Mouse (Mus musculus) embryonic facial prominence, embryonic 13.5 days (tissue): Measurements from ENCODE around the gene Ilf2. TPM values are rescaled to one million over a fixed set of nuclear protein-coding genes. Genes with fewer than 3 reads are reported as not detected.

ENCODE experiments used
- ATAC-seq: fragments of 200-750 bp; cut with Nextera tagmentation; 2 replicates; pipeline ENCODE4 v1.8.0; 2017; ENCODE audit warnings: low read depth; ENCODE audit not compliant: insufficient number of reproducible peaks, insufficient read depth, low FRiP score, low TSS enrichment
- H3K27ac ChIP-seq: fragments of 300-500 bp; sonication (generic); 2 replicates; pipeline ENCODE4 v1.5.1; 2015; ENCODE audit warnings: moderate library complexity, mild to moderate bottlenecking, inconsistent platforms
- H3K27me3 ChIP-seq: fragments of 300-500 bp; sonication (generic); 2 replicates; pipeline ENCODE4 v1.6.1; 2015; ENCODE audit warnings: mild to moderate bottlenecking, inconsistent platforms
- H3K36me3 ChIP-seq: fragments of 300-500 bp; sonication (generic); 2 replicates; pipeline ENCODE4 v1.6.1; 2015; ENCODE audit warnings: mild to moderate bottlenecking, inconsistent platforms
- H3K4me1 ChIP-seq: fragments of 300-500 bp; sonication (generic); 2 replicates; pipeline ENCODE4 v1.6.1; 2015; ENCODE audit warnings: inconsistent platforms
- H3K4me2 ChIP-seq: fragments of 300-500 bp; sonication (generic); 2 replicates; pipeline ENCODE4 v1.6.1; 2015; ENCODE audit warnings: moderate library complexity, mild to moderate bottlenecking, inconsistent platforms
- H3K4me3 ChIP-seq: fragments of 300-500 bp; sonication (generic); 2 replicates; pipeline ENCODE4 v1.5.1; 2015; ENCODE audit warnings: mild to moderate bottlenecking, inconsistent platforms
- H3K9ac ChIP-seq: fragments of 300-500 bp; sonication (generic); 2 replicates; pipeline ENCODE4 v1.6.1; 2015; ENCODE audit warnings: mild to moderate bottlenecking, inconsistent platforms
- H3K9me3 ChIP-seq: fragments of 300-500 bp; sonication (generic); 2 replicates; pipeline ENCODE4 v1.6.1; 2016; ENCODE audit warnings: inconsistent platforms
- WGBS: fragments of 180-500 bp; shearing (Covaris S2); methylation state at CpG from one replicate; pipeline ENCODE4 v1.1.7; 2015; ENCODE audit warnings: mixed read lengths; 5-methylcytosine and 5-hydroxymethylcytosine counted together
- polyA plus RNA-seq: library from polyadenylated mRNA; unstranded; fragments of >200 nt; fragmentation: Nextera tagmentation; extraction: Ambion mirVana; gene quantifications from 2 replicates; pipeline ENCODE4 v1.2.1, GENCODE M21; 2015

Gene Ilf2
- polyA plus RNA-seq, 1 experiment from 2014 or later, result 286 TPM

DNA sequence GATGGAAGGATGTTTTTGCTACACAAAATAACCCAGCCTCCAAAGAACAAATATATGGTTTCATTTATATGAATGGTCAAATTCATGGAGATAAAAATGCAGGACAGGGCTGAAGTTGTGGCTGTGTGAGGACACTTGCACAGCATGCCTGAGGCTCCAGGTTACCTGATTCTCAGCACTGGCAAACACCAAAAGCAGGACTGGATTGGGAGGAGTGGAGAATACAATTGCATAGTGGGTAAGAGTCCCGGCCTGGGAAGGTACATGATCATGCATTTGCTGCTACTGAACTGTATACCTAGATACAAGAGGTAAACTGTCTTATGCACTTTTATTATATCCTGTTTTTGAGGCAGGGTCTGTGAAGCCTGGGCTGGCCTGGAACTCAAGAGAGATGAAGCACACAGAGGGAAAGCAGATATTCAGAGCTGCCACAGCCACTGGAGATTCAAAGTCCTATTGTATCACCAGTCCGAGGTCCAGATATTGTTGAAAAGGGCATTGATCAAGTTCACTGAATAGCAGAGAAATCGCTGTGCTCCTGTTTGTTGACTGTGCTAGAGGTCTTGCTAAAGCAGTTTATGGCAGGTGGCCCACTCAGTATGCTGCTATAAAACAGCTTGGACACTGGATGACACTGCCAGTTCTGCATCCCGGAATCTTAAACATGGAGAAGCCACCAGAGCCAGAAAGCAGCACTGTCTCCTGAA, 18.1 kb downstream of the Ilf2 start:
- Histone ChIP-seq H3K27me3 (no peaks in the 10 kb centered on the region), H3K27ac (0 out of 2 replicates have a peak overlapping the region, but pooled peaks have one; percentile 0), H3K4me3 (no peak overlapping the region), H3K4me2 (no peak overlapping the region), H3K36me3 (peaks cover 43% of the 10 kb centered on the region), H3K9ac (no peak overlapping the region), H3K9me3 (no peaks in the 10 kb centered on the region), H3K4me1 (peaks cover 10% of the 10 kb centered on the region)
- WGBS, result 67% methylated on average over 4 of the region's 4 CpGs
- ATAC-seq, result no peak

- H3K27ac ChIP-seq, result no peak overlapping the region
- WGBS, result 94% methylated on average over 7 of the region's 7 CpGs
- H3K36me3 ChIP-seq, result peaks cover 52% of the 10 kb centered on the region
- H3K4me2 ChIP-seq, result no peak overlapping the region
- no peaks in the 10 kb centered on the region for H3K4me1 ChIP-seq
- H3K27me3 ChIP-seq, result no peaks in the 10 kb centered on the region
- no peak for ATAC-seq
- H3K9ac ChIP-seq, result no peak overlapping the region
- H3K4me3 ChIP-seq, result no peak overlapping the region
- H3K9me3 ChIP-seq, result no peaks in the 10 kb centered on the region
These were observed 20.1 kb downstream of the Ilf2 start for GRCm38 (mm10) chr3:90495850-90496525.

GRCm38 (mm10) chr3:90497597-90497996, 21.7 kb downstream of the Ilf2 start:
- Histone ChIP-seq H3K9me3 (no peaks in the 10 kb centered on the region), H3K4me3 (no peak overlapping the region)
- no peak; the same call in 1 of the 2 replicates for ATAC-seq

DNA sequence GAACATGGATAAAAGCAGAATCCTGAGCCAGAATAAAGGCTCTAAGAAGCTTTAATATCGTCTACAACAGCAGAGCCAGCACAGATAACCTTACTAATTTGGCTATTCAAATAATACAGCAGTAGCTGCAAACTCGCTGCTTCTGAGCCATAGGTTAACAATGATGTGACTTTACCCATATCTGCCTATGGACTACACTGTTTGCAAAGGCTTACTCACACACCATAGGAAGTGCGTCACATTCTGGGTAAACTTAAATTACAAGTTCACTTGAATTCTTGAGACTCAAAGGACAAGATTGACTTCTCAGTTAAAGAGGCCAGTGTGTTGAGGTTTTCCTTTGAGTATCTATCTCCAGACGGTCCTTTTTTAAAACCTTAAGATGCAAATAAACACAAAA, 27.5 kb downstream of the Ilf2 start:
- WGBS, result 85% methylated on average over 4 of the region's 4 CpGs
- H3K9me3 ChIP-seq, result no peaks in the 10 kb centered on the region
- no peak overlapping the region for H3K4me2 ChIP-seq
- peaks cover 85% of the 10 kb centered on the region for H3K36me3 ChIP-seq
- no peak overlapping the region for H3K4me3 ChIP-seq
- H3K4me1 ChIP-seq, result peaks cover 13% of the 10 kb centered on the region
- H3K27ac ChIP-seq, result no peak overlapping the region
- ATAC-seq, result no peak
- no peak overlapping the region for H3K9ac ChIP-seq
- no peaks in the 10 kb centered on the region for H3K27me3 ChIP-seq

More at GRCm38 (mm10) chr3:90497597-90497996, 21.7 kb downstream of the Ilf2 start:
- Histone ChIP-seq H3K9ac (no peak overlapping the region), H3K36me3 (peaks cover 68% of the 10 kb centered on the region), H3K27me3 (no peaks in the 10 kb centered on the region), H3K27ac (no peak overlapping the region), H3K4me1 (no peaks in the 10 kb centered on the region), H3K4me2 (no peak overlapping the region)

- no peak overlapping the region for H3K4me2 ChIP-seq
- no peaks in the 10 kb centered on the region for H3K27me3 ChIP-seq
- H3K4me3 ChIP-seq, result no peak overlapping the region
- H3K36me3 ChIP-seq, result peaks cover 68% of the 10 kb centered on the region
- H3K4me1 ChIP-seq, result peaks cover 16% of the 10 kb centered on the region
- H3K9me3 ChIP-seq, result no peaks in the 10 kb centered on the region
- 93% methylated on average over 5 of the region's 5 CpGs for whole genome bisulfite sequencing
- no peak overlapping the region for H3K9ac ChIP-seq
- no peak overlapping the region for H3K27ac ChIP-seq
- ATAC-seq, result no peak
These were observed 29.3 kb downstream of the Ilf2 start for GRCm38 (mm10) chr3:90505216-90505615.

DNA sequence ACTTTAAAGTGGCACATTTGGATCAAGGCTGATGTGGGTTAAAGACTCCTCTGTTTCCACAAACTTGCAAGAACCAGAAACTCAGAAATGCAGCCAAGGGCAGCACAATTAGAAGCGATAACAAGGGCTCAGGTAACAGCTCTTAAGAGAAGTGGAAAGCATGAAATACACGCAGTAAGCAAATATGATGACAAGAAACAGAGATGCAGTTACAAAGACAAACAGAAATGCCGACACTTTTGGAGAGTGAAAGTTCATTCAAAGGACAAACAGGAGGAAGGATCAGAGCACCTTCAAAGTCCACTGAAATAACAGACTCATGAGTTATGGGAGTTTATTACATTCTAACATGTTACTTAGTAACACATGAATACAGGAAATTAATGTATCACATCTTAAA, 30.4 kb downstream of the Ilf2 start:
- 85% methylated on average over 3 of the region's 3 CpGs for WGBS
- ATAC-seq, result no peak
- no peak overlapping the region for H3K27ac ChIP-seq
- H3K27me3 ChIP-seq, result 0 out of 2 replicates have a peak, but pooled peaks cover 5% of the 10 kb centered on the region
- peaks cover 61% of the 10 kb centered on the region for H3K36me3 ChIP-seq
- H3K4me3 ChIP-seq, result no peak overlapping the region
- no peak overlapping the region for H3K4me2 ChIP-seq
- H3K4me1 ChIP-seq, result peaks cover 16% of the 10 kb centered on the region
- H3K9ac ChIP-seq, result no peak overlapping the region
- no peaks in the 10 kb centered on the region for H3K9me3 ChIP-seq

- no peak for ATAC-seq
- Histone ChIP-seq H3K4me3 (peak overlapping the region; percentile 95), H3K9ac (peak overlapping the region; percentile 99), H3K27ac (peak overlapping the region; percentile 93), H3K36me3 (peaks cover 40% of the 10 kb centered on the region), H3K4me2 (peak overlapping the region; percentile 77), H3K4me1 (peaks cover 17% of the 10 kb centered on the region), H3K9me3 (no peaks in the 10 kb centered on the region), H3K27me3 (peaks cover 16% of the 10 kb centered on the region; the same call in 1 of the 2 replicates)
- 3% methylated on average over 20 of the region's 20 CpGs for WGBS
These were observed 32.5 kb downstream of the Ilf2 start for GRCm38 (mm10) chr3:90508287-90508949.

GRCm38 (mm10) chr3:90508950-90509746, 33.2 kb downstream of the Ilf2 start, which contains the start of gene Chtop:
Gene Chtop (minus strand): TSS chr3:90509498.
- H3K27ac ChIP-seq, result peak within 1 kb of the TSS; percentile 93
- no peaks in the 10 kb centered on the region for H3K9me3 ChIP-seq
- peaks cover 21% of the 10 kb centered on the region; the same call in 1 of the 2 replicates for H3K27me3 ChIP-seq
- H3K4me3 ChIP-seq, result peak within 1 kb of the TSS; percentile 95
- peaks cover 23% of the 10 kb centered on the region for H3K4me1 ChIP-seq
- under 1% methylated on average over 65 of the region's 66 CpGs for WGBS
- peak; percentile 84 for ATAC-seq
- H3K4me2 ChIP-seq, result peak within 1 kb of the TSS; percentile 77
- peaks cover 35% of the 10 kb centered on the region for H3K36me3 ChIP-seq
- H3K9ac ChIP-seq, result peak within 1 kb of the TSS; percentile 99

DNA sequence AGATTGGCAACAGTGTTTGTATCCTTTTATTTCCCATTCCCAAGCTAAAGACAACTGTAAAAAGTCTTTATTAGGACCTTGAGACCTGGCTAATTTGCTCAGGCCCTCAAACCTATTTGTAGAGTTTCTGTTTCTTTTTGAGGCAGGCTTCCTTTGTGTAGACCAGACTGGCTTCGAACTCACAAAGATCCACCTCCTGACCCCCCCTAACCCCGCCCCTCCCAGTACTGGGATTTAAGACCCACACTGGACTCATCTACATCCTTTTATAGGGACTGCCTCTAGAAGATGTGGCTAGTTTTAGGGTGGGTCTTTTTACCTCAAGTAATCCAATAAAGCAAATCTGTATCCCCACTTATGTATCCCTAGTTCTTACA, 33.8 kb downstream of the Ilf2 start:
- Histone ChIP-seq H3K4me3 (peak overlapping the region; percentile 95), H3K27ac (peak overlapping the region; percentile 66; the same call in 1 of the 2 replicates), H3K4me2 (peak overlapping the region; percentile 77), H3K4me1 (peaks cover 29% of the 10 kb centered on the region), H3K36me3 (peaks cover 29% of the 10 kb centered on the region), H3K27me3 (peaks cover 21% of the 10 kb centered on the region; the same call in 1 of the 2 replicates), H3K9ac (peak overlapping the region; percentile 99; the same call in 1 of the 2 replicates), H3K9me3 (no peaks in the 10 kb centered on the region)
- 15% methylated on average over 2 of the region's 2 CpGs for WGBS
- no peak for ATAC-seq

DNA sequence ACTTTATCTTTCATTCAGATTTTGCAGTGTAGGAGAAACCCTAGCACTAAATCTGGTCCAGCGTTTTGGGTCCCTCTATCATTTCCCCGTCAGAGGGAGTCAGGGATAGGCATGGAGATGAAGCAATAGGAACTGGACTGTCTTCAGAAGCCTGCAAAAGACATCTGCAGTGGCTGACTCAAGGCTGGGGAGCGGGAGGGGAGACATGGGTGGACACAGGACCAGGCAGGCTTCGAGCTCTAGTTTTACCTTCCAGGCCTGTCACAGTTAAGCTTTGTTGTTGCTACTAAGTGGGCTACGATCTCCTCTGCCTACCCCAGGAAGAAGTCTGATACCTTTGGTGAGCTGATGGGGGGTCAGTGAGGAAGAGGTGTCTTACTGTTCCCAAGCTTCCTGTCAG, 36.4 kb downstream of the Ilf2 start:
- H3K27ac ChIP-seq, result no peak overlapping the region
- no peak overlapping the region for H3K4me2 ChIP-seq
- no peak overlapping the region for H3K9ac ChIP-seq
- H3K36me3 ChIP-seq, result peaks cover 4% of the 10 kb centered on the region; the same call in 1 of the 2 replicates
- WGBS, result 88% methylated on average over 5 of the region's 5 CpGs
- peaks cover 21% of the 10 kb centered on the region; the same call in 1 of the 2 replicates for H3K27me3 ChIP-seq
- no peaks in the 10 kb centered on the region for H3K9me3 ChIP-seq
- ATAC-seq, result no peak
- H3K4me3 ChIP-seq, result no peak overlapping the region
- H3K4me1 ChIP-seq, result peaks cover 34% of the 10 kb centered on the region
